Mouse (Mus musculus): ENCODE measurements around the gene Olfr764-ps1. TPM values are rescaled to one million over a fixed set of nuclear protein-coding genes. Genes with fewer than 3 reads are reported as not detected.
A peak's percentile ranks its signal among the peaks of the same experiment; 100 is the strongest.
"Not testable (repeated sequence)": the region's sequence is repeated elsewhere in the genome, so short reads cannot be mapped to it uniquely, and the experiment has no call there.

Gene Olfr764-ps1
- total RNA-seq (2021), result not detected

GRCm38 (mm10) chr10:129039796-129040195, at the start of gene Olfr764-ps1:
Gene Olfr764-ps1, minus strand, starts transcription at chr10:129039896.
- no peak for DNase-seq
- intact Hi-C loops (cut with DNase I), result no loop called here

GRCm38 (mm10) chr10:129082810-129083209, 43.1 kb upstream of the Olfr764-ps1 start, which contains the start of gene Olfr767:
Gene Olfr767, minus strand, starts transcription at chr10:129082910.
- intact Hi-C loops (cut with DNase I); DNase-seq: not testable (repeated sequence)

GRCm38 (mm10) chr10:129068877-129069276, 29.2 kb upstream of the Olfr764-ps1 start, which contains the start of gene Olfr766-ps1:
Gene Olfr766-ps1, minus strand, starts transcription at chr10:129068977.
- DNase-seq, result no peak
- intact Hi-C loops (cut with DNase I), result no loop called here

- intact Hi-C loops (cut with DNase I); DNase-seq: not testable (repeated sequence)
These were observed 10.2 kb upstream of the Olfr764-ps1 start, which contains the start of gene Olfr765 for GRCm38 (mm10) chr10:129049898-129050297. Gene Olfr765, minus strand, starts transcription at chr10:129049998.

- intact Hi-C loops (cut with DNase I), result no loop called here
- no peak for DNase-seq
These were observed 11.4 kb downstream of the Olfr764-ps1 start for GRCm38 (mm10) chr10:129028343-129028742.

- DNase-seq, result peak in 1 of 2 experiments; percentile 4
- intact Hi-C loops (cut with DNase I), result no loop called here
These were observed 13.6 kb downstream of the Olfr764-ps1 start for GRCm38 (mm10) chr10:129026018-129026662.

- DNase-seq, result no peak
- intact Hi-C loops (cut with DNase I), result no loop called here
These were observed 16.4 kb downstream of the Olfr764-ps1 start for GRCm38 (mm10) chr10:129023319-129023718.

- intact Hi-C loops (cut with DNase I), result no loop called here
- DNase-seq, result no peak
These were observed 25.2 kb downstream of the Olfr764-ps1 start for GRCm38 (mm10) chr10:129014477-129014876.

GRCm38 (mm10) chr10:129011511-129011910, 28.2 kb downstream of the Olfr764-ps1 start:
- intact Hi-C loops (cut with DNase I); DNase-seq: not testable (repeated sequence)

- intact Hi-C loops (cut with DNase I), result no loop called here
- no peak for DNase-seq
These were observed 29.3 kb downstream of the Olfr764-ps1 start, which contains the start of gene Olfr763 for GRCm38 (mm10) chr10:129010288-129010841. Gene Olfr763, plus strand, starts transcription at chr10:129010791.

GRCm38 (mm10) chr10:129004032-129004920, 35.4 kb downstream of the Olfr764-ps1 start:
- intact Hi-C loops (cut with DNase I), result no loop called here

GRCm38 (mm10) chr10:128996523-128997040, 43.1 kb downstream of the Olfr764-ps1 start:
- DNase-seq, result no peak
- intact Hi-C loops (cut with DNase I), result no loop called here

More at GRCm38 (mm10) chr10:129004032-129004920, 35.4 kb downstream of the Olfr764-ps1 start:
- DNase-seq, result no peak

- intact Hi-C loops (cut with DNase I), result no loop called here
- DNase-seq, result no peak
These were observed 43.9 kb downstream of the Olfr764-ps1 start for GRCm38 (mm10) chr10:128995796-128996195.

- DNase-seq, result no peak
- intact Hi-C loops (cut with DNase I), result no loop called here
These were observed 48.7 kb downstream of the Olfr764-ps1 start for GRCm38 (mm10) chr10:128990994-128991393.

- DNase-seq; intact Hi-C loops (cut with DNase I): not testable (repeated sequence)
These were observed 49.4 kb downstream of the Olfr764-ps1 start for GRCm38 (mm10) chr10:128990129-128990850.

- DNase-seq; intact Hi-C loops (cut with DNase I): not testable (repeated sequence)
These were observed 50.6 kb downstream of the Olfr764-ps1 start, which contains the start of gene Olfr9 for GRCm38 (mm10) chr10:128989131-128989530. Gene Olfr9, plus strand, starts transcription at chr10:128989431.
